Mouse (Mus musculus) CH12.LX (cell line): ENCODE data around the gene Rnf6. TPM values are rescaled to one million over a fixed set of nuclear protein-coding genes. Genes with fewer than 3 reads are reported as not detected.

ENCODE experiments used
- DNase-seq: peaks from one replicate; pipeline ENCODE4 v3.0.0-alpha.2; 2013; ENCODE audit errors: extremely low read depth
- H3K27ac ChIP-seq: 2 replicates; pipeline ENCODE4 v1.5.1; 2012; ENCODE audit warnings: low read depth, mild to moderate bottlenecking, control low read depth, moderate library complexity; ENCODE audit not compliant: insufficient read depth
- H3K27me3 ChIP-seq: replicated peaks from 2 replicates; pipeline ENCODE3; 2012; ENCODE audit warnings: inconsistent platforms
- H3K36me3 ChIP-seq, 2 experiments: replicated peaks in 1 of 2; 2 replicates each; pipeline versions ENCODE3 to v1.6.1; 2012; ENCODE audit warnings: inconsistent platforms in 1 of 2, low read length in 1 of 2, mild to moderate bottlenecking in 1 of 2, mixed read lengths in 1 of 2, moderate library complexity in 1 of 2; ENCODE audit not compliant: control insufficient read depth in 1 of 2, insufficient read depth in 1 of 2
- H3K4me1 ChIP-seq, 2 experiments: 2 replicates each; pipeline ENCODE4 v1.6.1; 2012; ENCODE audit warnings: inconsistent platforms in 1 of 2, moderate library complexity in 1 of 2; ENCODE audit not compliant: insufficient read depth in 2 of 2, control insufficient read depth in 1 of 2
- H3K4me2 ChIP-seq: 2 replicates; pipeline ENCODE4 v1.6.1; 2012; ENCODE audit warnings: low read depth, mild to moderate bottlenecking, control low read depth; ENCODE audit not compliant: poor library complexity, insufficient read depth, severe bottlenecking
- H3K4me3 ChIP-seq, 3 experiments: fragments of 150-350 bp in 1 of 3; sonication (generic) in 1 of 3; replicated peaks in 1 of 3; 2 replicates each; pipeline versions ENCODE3 to v1.5.1; 2011 to 2012; ENCODE audit warnings: low read depth in 2 of 3, low read length in 2 of 3, mild to moderate bottlenecking in 2 of 3, moderate library complexity in 2 of 3, control low read depth in 1 of 3, improper control_type of control experiment in 1 of 3, inconsistent platforms in 1 of 3, mixed read lengths in 1 of 3; ENCODE audit not compliant: poor library complexity in 1 of 3
- H3K79me2 ChIP-seq: replicated peaks from 2 replicates; pipeline ENCODE4 v1.6.1; 2012; ENCODE audit warnings: mild to moderate bottlenecking, moderate library complexity; ENCODE audit not compliant: control insufficient read depth, poor library complexity, insufficient read depth, severe bottlenecking; ENCODE audit errors: extremely low read depth
- H3K9ac ChIP-seq: 2 replicates; pipeline ENCODE4 v1.6.1; 2012; ENCODE audit warnings: low read depth, mild to moderate bottlenecking, control low read depth, moderate library complexity; ENCODE audit not compliant: insufficient read depth
- H3K9me3 ChIP-seq: replicated peaks from 2 replicates; pipeline ENCODE3; 2012; ENCODE audit warnings: low read length, inconsistent platforms, mixed read lengths
- BHLHE40 ChIP-seq: IDR thresholded peaks from 2 replicates; pipeline ENCODE4 v1.6.1; 2011; ENCODE audit warnings: mild to moderate bottlenecking, low read depth, low read length, improper control_type of control experiment
- CHD1 ChIP-seq: IDR thresholded peaks from 2 replicates; pipeline ENCODE4 v1.6.1; 2012; ENCODE audit warnings: low read depth, low read length, improper control_type of control experiment, inconsistent platforms
- CTCF ChIP-seq, 2 experiments: IDR thresholded peaks in 1 of 2; conservative IDR thresholded peaks in 1 of 2; 2 replicates each; pipeline ENCODE4 v1.5.1; 2011 to 2012; ENCODE audit warnings: low read depth in 2 of 2, low read length in 2 of 2, improper control_type of control experiment in 1 of 2, inconsistent platforms in 1 of 2, mild to moderate bottlenecking in 1 of 2, moderate library complexity in 1 of 2
- EP300 ChIP-seq: IDR thresholded peaks from 2 replicates; pipeline ENCODE4 v1.6.1; 2011; ENCODE audit warnings: low read length, improper control_type of control experiment
- GABPA ChIP-seq: IDR thresholded peaks from 2 replicates; pipeline ENCODE4 v1.6.1; 2012; ENCODE audit warnings: low read depth, low read length, improper control_type of control experiment, inconsistent platforms; ENCODE audit not compliant: insufficient replicate concordance
- JUN ChIP-seq: IDR thresholded peaks from 2 replicates; pipeline ENCODE4 v1.6.1; 2011; ENCODE audit warnings: low read depth, mild to moderate bottlenecking, low read length, improper control_type of control experiment, moderate library complexity; ENCODE audit not compliant: insufficient read depth
- MAZ ChIP-seq: IDR thresholded peaks from 2 replicates; pipeline ENCODE4 v1.6.1; 2012; ENCODE audit warnings: low read depth, mild to moderate bottlenecking, inconsistent platforms, low read length, improper control_type of control experiment, moderate library complexity
- MEF2A ChIP-seq: IDR thresholded peaks from 2 replicates; pipeline ENCODE4 v1.6.1; 2014; ENCODE audit warnings: low read depth, mild to moderate bottlenecking, inconsistent platforms, low read length, improper control_type of control experiment, borderline replicate concordance
- MXI1 ChIP-seq: IDR thresholded peaks from 2 replicates; pipeline ENCODE4 v1.6.1; 2011; ENCODE audit warnings: mild to moderate bottlenecking, low read depth, low read length, improper control_type of control experiment
- MYC ChIP-seq: IDR thresholded peaks from 2 replicates; pipeline ENCODE4 v1.6.1; 2011; ENCODE audit warnings: low read depth, mild to moderate bottlenecking, improper control_type of control experiment, low read length
- POLR2A ChIP-seq: IDR thresholded peaks from 2 replicates; pipeline ENCODE4 v1.6.1; 2011; ENCODE audit warnings: low read depth, mild to moderate bottlenecking, improper control_type of control experiment, low read length
- RCOR1 ChIP-seq: conservative IDR thresholded peaks from 2 replicates; pipeline ENCODE4 v1.6.1; 2012; ENCODE audit warnings: low read depth, mild to moderate bottlenecking, inconsistent platforms, low read length, improper control_type of control experiment
- SMC3 ChIP-seq: IDR thresholded peaks from 2 replicates; pipeline ENCODE4 v1.6.1; 2011; ENCODE audit warnings: low read depth, low read length, improper control_type of control experiment
- TBP ChIP-seq: conservative IDR thresholded peaks from 2 replicates; pipeline ENCODE4 v1.6.1; 2011; ENCODE audit warnings: low read depth, low read length, improper control_type of control experiment
- TCF12 ChIP-seq: IDR thresholded peaks from 2 replicates; pipeline ENCODE4 v1.6.1; 2014; ENCODE audit warnings: low read depth, mild to moderate bottlenecking, inconsistent platforms, low read length, improper control_type of control experiment
- UBTF ChIP-seq: IDR thresholded peaks from 2 replicates; pipeline ENCODE4 v1.6.1; 2012; ENCODE audit warnings: low read depth, mild to moderate bottlenecking, inconsistent platforms, low read length, improper control_type of control experiment, moderate library complexity
- USF1 ChIP-seq: IDR thresholded peaks from 2 replicates; pipeline ENCODE4 v1.6.1; 2014; ENCODE audit warnings: low read depth, mild to moderate bottlenecking, inconsistent platforms, low read length, improper control_type of control experiment
- USF2 ChIP-seq: conservative IDR thresholded peaks from 2 replicates; pipeline ENCODE4 v1.6.1; 2011; ENCODE audit warnings: low read depth, low read length, improper control_type of control experiment
- ZKSCAN1 ChIP-seq: IDR thresholded peaks from 2 replicates; pipeline ENCODE4 v1.6.1; 2012; ENCODE audit warnings: low read depth, inconsistent platforms, low read length, improper control_type of control experiment, borderline replicate concordance
- ZMIZ1 ChIP-seq: IDR thresholded peaks from 2 replicates; pipeline ENCODE4 v1.6.1; 2012; ENCODE audit warnings: low read depth, mild to moderate bottlenecking, inconsistent platforms, low read length, improper control_type of control experiment
- ZNF384 ChIP-seq: IDR thresholded peaks from 2 replicates; pipeline ENCODE4 v1.6.1; 2012; ENCODE audit warnings: low read depth, low read length, improper control_type of control experiment, inconsistent platforms
- dilution Hi-C: fragments of 300-500 bp; cut with MboI; formaldehyde crosslinking; loops from 2 replicates; pipeline ENCODE4 v1.14.3; 2020; ENCODE audit warnings: low sequenced_read_pairs; ENCODE audit not compliant: extremely low pct_unique_long_range_greater_than_20kb, extremely low pct_ligation_motif_present
- in situ Hi-C: fragments of 300-500 bp; cut with MboI; formaldehyde crosslinking; loops from 3 replicates; pipeline ENCODE4 v1.14.3; 2019; ENCODE audit warnings: low sequenced_read_pairs, low pct_ligation_motif_present, low pct_unique_long_range_greater_than_20kb, mixed read lengths
- polyA plus RNA-seq: library from polyadenylated mRNA; unstranded; fragments of >175 nt; gene quantifications from 2 replicates; pipeline ENCODE4 v1.2.1, GENCODE M21; 2012; ENCODE audit warnings: low read depth; ENCODE audit not compliant: insufficient read length
- total RNA-seq, 2 experiments: library from RNA; depleted of rRNA; stranded (reverse); fragments of 300-350 nt in 1 of 2; fragments of >200 nt in 1 of 2; gene quantifications; 2 replicates each; pipeline ENCODE4 v1.2.3; 2012 to 2014

The Rnf6 gene
- total and polyA plus RNA-seq, 3 experiments, result 15.9 to 22.7 (median 20.7) TPM

DNA sequence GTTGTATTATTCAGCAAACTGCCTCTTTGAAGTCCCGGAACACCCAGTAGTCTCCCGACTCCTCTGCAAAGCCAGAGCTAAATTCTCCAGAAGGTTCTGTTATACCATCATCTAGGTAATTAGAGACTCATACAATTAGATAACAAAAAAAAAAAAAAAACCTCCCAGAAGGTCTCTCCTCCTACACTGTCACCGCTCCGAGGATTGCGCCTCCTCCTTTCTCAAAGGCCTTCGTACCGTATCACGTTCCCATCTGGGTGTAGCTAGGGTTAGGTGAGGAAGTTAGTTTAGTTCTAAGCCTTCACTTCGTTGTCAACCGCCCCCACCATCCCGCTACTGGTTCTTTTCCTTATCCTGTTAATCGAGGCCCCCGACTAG, 865 bp downstream of the Rnf6 start:
- dilution Hi-C loops (no loop called here), in situ Hi-C loops (no loop called here)
- Histone ChIP-seq H3K4me3 (peak overlapping the region; percentile 71 to 78 (median 72)), H3K27ac (no peak overlapping the region), H3K9me3 (no peaks in the 10 kb centered on the region), H3K27me3 (no peaks in the 10 kb centered on the region), H3K79me2 (peaks cover 24% of the 10 kb centered on the region), H3K4me2 (peak overlapping the region; percentile 64), H3K9ac (peak overlapping the region; percentile 66), H3K36me3 (peaks cover 23 to 37% of the 10 kb centered on the region in 2 experiments), H3K4me1 (peaks cover 3 to 30% of the 10 kb centered on the region in 2 experiments; a peak in 2 of 4 replicates)
- no peak for DNase-seq
- TF ChIP-seq TBP (no peak), MXI1 (no peak; the same call in 1 of the 2 replicates), ZNF384 (no peak), UBTF (no peak), MYC (no peak), JUN (no peak), ZKSCAN1 (no peak), TCF12 (no peak), MEF2A (no peak), USF2 (no peak), EP300 (no peak), POLR2A (no peak), MAZ (no peak), CHD1 (no peak)

DNA sequence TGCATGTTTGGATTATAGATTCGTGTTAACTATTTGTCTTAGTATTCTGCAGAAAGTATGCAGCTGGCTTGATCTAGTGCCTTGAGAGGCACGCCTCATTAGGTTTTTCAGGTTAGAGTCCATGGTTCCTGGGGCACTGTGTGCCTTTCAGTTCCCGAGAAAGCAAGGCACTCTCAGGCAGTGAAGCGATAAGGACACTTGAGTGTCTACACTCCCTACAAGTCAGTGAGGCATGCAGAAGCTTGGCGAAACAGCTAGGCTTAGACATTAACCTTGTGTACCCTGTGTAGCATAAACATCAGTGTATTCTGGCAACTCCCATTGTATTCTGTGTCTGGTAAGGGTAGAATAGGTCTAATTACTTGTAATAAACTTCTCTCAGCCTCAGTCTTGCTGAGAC, 15.8 kb downstream of the Rnf6 start:
- Histone ChIP-seq H3K9ac (no peak overlapping the region), H3K79me2 (no peaks in the 10 kb centered on the region), H3K27me3 (no peaks in the 10 kb centered on the region), H3K4me2 (no peak overlapping the region), H3K36me3 (peaks cover 51 to 81% of the 10 kb centered on the region in 2 experiments), H3K9me3 (peaks cover 2% of the 10 kb centered on the region), H3K27ac (no peak overlapping the region), H3K4me3 (no peak overlapping the region), H3K4me1 (peaks cover 0 to 12% of the 10 kb centered on the region in 2 experiments; a peak in 2 of 4 replicates)
- dilution Hi-C loops (no loop called here), in situ Hi-C loops (no loop called here)
- DNase-seq, result no peak
- TF ChIP-seq EP300 (no peak), GABPA (no peak), USF1 (no peak), BHLHE40 (no peak), UBTF (no peak), RCOR1 (no peak), SMC3 (no peak), MAZ (no peak), ZMIZ1 (no peak), CTCF (conservative IDR thresholded peaks at IDR 0.05 in 1 of 2, IDR thresholded peaks at IDR 0.05 in 1 of 2; ENCODE audit: low read depth in 2 of 2, low read length in 2 of 2) (no peak), JUN (no peak)
